Mouse (Mus musculus) layer of hippocampus, postnatal 14 days (tissue): Measurements from ENCODE around the gene Palb2. TPM values are rescaled to one million over a fixed set of nuclear protein-coding genes. Genes with fewer than 3 reads are reported as not detected.

Experiments
- DNase-seq, 2 experiments: peaks; one replicate each; pipeline ENCODE4 v3.0.0; 2021 to 2022; ENCODE audit warnings: low spot score in 2 of 2, mixed read lengths in 1 of 2
- long read RNA-seq, 2 experiments: library from polyadenylated mRNA; stranded (forward); transcript quantifications; one replicate each; pipeline ENCODE4 v2.0.0; 2021
- total RNA-seq, 2 experiments: library from RNA; stranded (reverse); gene quantifications; 2 replicates each; pipeline ENCODE4 v1.2.3; 2021

The Palb2 gene
- total RNA-seq = 1 to 10 TPM; 1.7 to 2.3 TPM
- long read RNA-seq, experiment 1, partial matches to known transcripts = 0 of 1 reads
- long read RNA-seq, experiment 1, other reads (novel, unspliced or antisense) = 0 of 1 reads
- long read RNA-seq, experiment 2, partial matches to known transcripts = 0 of 3 reads
- long read RNA-seq, experiment 2, other reads (novel, unspliced or antisense) = 2 of 3 reads

- peak; percentile 98 to 99 for DNase-seq
Observed at GRCm38 (mm10) chr7:122132497-122133337, at the start of gene Palb2, which contains the start of gene Dctn5. Gene Palb2 (minus strand): TSS chr7:122132985. Gene Dctn5 (plus strand): TSS chr7:122133041.

GRCm38 (mm10) chr7:122180720-122181119 is 47.9 kb upstream of the Palb2 start:
- DNase-seq = no peak

GRCm38 (mm10) chr7:122171613-122172012 is 38.8 kb upstream of the Palb2 start:
- no peak for DNase-seq

GRCm38 (mm10) chr7:122170705-122171104 is 37.9 kb upstream of the Palb2 start:
- no peak for DNase-seq

- DNase-seq = no peak
Observed at GRCm38 (mm10) chr7:122167203-122167602, 34.4 kb upstream of the Palb2 start.

- no peak for DNase-seq
Observed at GRCm38 (mm10) chr7:122163766-122164165, 31.0 kb upstream of the Palb2 start.

GRCm38 (mm10) chr7:122160037-122160436 is 27.3 kb upstream of the Palb2 start:
- no peak for DNase-seq

- peak; percentile 69 to 82 for DNase-seq
Observed at GRCm38 (mm10) chr7:122158915-122159902, 26.4 kb upstream of the Palb2 start, which contains the start of gene Plk1. Gene Plk1 (plus strand): TSS chr7:122159439.

GRCm38 (mm10) chr7:122158488-122158887 is 25.7 kb upstream of the Palb2 start:
- DNase-seq = no peak

- no peak for DNase-seq
Observed at GRCm38 (mm10) chr7:122152473-122152872, 19.7 kb upstream of the Palb2 start.

- no peak for DNase-seq
Observed at GRCm38 (mm10) chr7:122140991-122141390, 8.2 kb upstream of the Palb2 start.

- DNase-seq = no peak
Observed at GRCm38 (mm10) chr7:122138190-122138589, 5.4 kb upstream of the Palb2 start.

GRCm38 (mm10) chr7:122137071-122137470 is 4.3 kb upstream of the Palb2 start:
- no peak for DNase-seq

- no peak for DNase-seq
Observed at GRCm38 (mm10) chr7:122135070-122135469, 2.3 kb upstream of the Palb2 start.

GRCm38 (mm10) chr7:122133338-122133625 is 497 bp upstream of the Palb2 start:
- no peak for DNase-seq

GRCm38 (mm10) chr7:122131834-122132233 is 951 bp downstream of the Palb2 start:
- no peak for DNase-seq

GRCm38 (mm10) chr7:122126946-122127345 is 5.8 kb downstream of the Palb2 start:
- DNase-seq = no peak

GRCm38 (mm10) chr7:122125636-122126035 is 7.1 kb downstream of the Palb2 start:
- DNase-seq = no peak

GRCm38 (mm10) chr7:122123518-122123917 is 9.3 kb downstream of the Palb2 start:
- no peak for DNase-seq

- no peak for DNase-seq
Observed at GRCm38 (mm10) chr7:122108206-122108605, 24.6 kb downstream of the Palb2 start.

- DNase-seq = peak; percentile 79 to 86
Observed at GRCm38 (mm10) chr7:122101747-122102244, 31.0 kb downstream of the Palb2 start, which contains the start of gene Ndufab1. Gene Ndufab1 (minus strand): TSS chr7:122101886.
